Mouse (Mus musculus) lung, postnatal 0 days (tissue): ENCODE data around the gene Rnf113a1.

Experiments used
- CTCF ChIP-seq: IDR thresholded peaks from 2 replicates; pipeline ENCODE4 v1.5.1; 2016; ENCODE audit warnings: antibody characterized with exemption, mild to moderate bottlenecking
- EP300 ChIP-seq: IDR thresholded peaks from 2 replicates; pipeline ENCODE4 v1.6.1; 2016; ENCODE audit warnings: antibody characterized with exemption, mild to moderate bottlenecking, control low read depth

DNA sequence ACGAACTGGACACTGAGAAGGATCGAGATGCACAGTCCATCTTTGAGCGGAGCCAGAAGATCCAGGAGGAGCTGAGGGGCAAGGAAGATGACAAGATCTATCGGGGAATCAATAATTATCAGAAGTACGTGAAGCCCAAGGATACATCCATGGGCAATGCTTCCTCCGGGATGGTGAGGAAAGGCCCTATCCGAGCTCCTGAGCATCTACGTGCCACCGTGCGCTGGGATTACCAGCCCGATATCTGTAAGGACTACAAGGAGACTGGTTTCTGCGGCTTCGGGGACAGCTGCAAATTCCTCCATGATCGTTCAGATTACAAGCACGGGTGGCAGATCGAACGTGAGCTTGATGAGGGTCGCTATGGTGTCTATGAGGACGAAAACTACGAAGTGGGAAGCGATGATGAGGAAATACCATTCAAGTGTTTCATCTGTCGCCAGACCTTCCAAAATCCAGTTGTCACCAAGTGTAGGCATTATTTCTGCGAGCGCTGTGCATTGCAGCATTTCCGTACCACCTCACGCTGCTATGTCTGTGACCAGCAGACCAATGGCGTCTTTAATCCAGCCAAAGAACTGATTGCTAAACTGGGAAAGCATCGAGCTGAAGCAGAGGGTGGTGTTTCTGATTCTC, 817 bp downstream of the Rnf113a1 start:
- no peak for TF ChIP-seq CTCF
- no peak for TF ChIP-seq EP300
